Mouse (Mus musculus) olfactory bulb, adult 2 months (tissue): ENCODE results near the gene Lamtor1.

Experiments
- CTCF ChIP-seq: fragments of 200-500 bp; IDR thresholded peaks from 2 replicates; pipeline ENCODE4 v1.5.1; 2012; ENCODE audit warnings: low read depth, mild to moderate bottlenecking, low read length, moderate library complexity; ENCODE audit not compliant: insufficient read depth
- POLR2A ChIP-seq: fragments of 200-500 bp; IDR thresholded peaks from 2 replicates; pipeline ENCODE4 v1.6.1; 2012; ENCODE audit warnings: mild to moderate bottlenecking, low read depth, low read length, moderate library complexity; ENCODE audit not compliant: insufficient read depth

- TF ChIP-seq POLR2A, result no peak
- no peak for TF ChIP-seq CTCF
These were observed 37.2 kb upstream of the Lamtor1 start for GRCm38 (mm10) chr7:101868241-101869162.
